Mouse (Mus musculus): ENCODE data around the gene Fbxw22. TPM values are rescaled to one million over a fixed set of nuclear protein-coding genes. Genes with fewer than 3 reads are reported as not detected.

Fbxw22 gene
- not detected in 2 replicates for polyA plus RNA-seq (2012; rRNA removed)

DNA sequence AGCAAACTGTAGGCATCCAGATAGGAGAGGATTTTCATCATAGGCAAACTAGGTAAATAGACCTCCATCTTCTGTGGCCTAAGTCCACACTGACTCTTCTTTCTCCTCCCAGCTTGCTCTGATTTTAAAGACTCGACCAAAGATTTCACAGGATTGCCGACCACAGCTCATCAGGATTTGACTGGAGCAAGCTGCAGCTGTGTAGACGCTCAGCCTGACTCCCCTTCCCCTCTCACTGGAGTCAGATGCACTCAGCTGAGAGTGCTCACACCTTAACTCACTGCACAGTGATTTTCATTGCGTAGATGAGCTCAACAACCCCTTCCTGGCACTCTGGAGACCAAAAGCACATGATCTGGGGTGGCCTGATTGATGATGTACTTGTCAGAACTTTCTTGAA, at the start of gene Fbxw22:
TSS of gene Fbxw22 (minus strand) at position 101 of the 400 bp plus-strand sequence.

DNA sequence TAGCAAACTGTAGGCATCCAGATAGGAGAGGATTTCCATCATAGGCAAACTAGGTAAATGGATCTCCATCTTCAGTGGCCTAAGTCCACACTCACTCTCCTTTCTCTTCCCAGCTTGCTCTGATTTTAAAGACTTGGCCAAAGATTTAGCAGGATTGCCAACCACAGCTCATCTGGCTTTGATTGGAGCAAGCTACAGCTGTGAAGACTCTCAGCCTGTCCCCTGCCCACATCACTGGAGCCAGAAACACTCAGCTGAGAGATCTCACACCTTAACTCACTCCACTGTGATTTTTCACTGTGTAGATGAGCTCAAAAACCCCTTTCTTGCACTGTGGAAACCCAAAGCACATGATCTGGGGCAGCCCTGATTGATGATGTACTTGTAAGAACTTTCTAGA, 44.9 kb upstream of the Fbxw22 start, which contains the start of gene Fbxw16:
TSS of gene Fbxw16 (minus strand) at position 101 of the 400 bp plus-strand sequence.

DNA sequence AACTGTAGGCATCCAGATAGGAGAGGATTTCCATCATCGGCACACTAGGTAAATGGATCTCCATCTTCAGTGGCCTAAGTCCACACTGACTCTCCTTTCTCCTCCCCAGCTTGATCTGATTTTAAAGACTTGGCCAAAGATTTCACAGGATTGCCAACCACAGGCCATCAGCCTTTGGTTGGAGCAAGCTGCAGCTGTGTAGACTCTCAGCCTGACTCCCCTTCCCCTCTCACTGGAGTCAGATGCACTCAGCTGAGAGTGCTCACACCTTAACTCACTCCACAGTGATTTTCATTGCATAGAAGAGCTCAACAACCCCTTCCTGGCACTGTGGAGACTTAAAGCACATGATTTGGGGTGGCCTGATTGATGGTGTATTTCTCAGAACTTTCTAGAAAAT, 64.5 kb downstream of the Fbxw22 start, which contains the start of gene Fbxw28:
TSS of gene Fbxw28 (minus strand) at position 101 of the 400 bp plus-strand sequence.

Other genes starting within 250 kb of the Fbxw22 start
- gene Fbxw21, start 242.3 kb downstream of the Fbxw22 start, polyA plus RNA-seq (2012; rRNA removed) = not detected in 2 replicates
- not detected in 2 replicates for gene Fbxw13, start 208.3 kb downstream of the Fbxw22 start, polyA plus RNA-seq (2012; rRNA removed)
- not detected in 2 replicates for gene Fbxw20, start 169.5 kb downstream of the Fbxw22 start, polyA plus RNA-seq (2012; rRNA removed)
- gene Fbxw14, start 116.6 kb downstream of the Fbxw22 start, polyA plus RNA-seq (2012; rRNA removed) = not detected in 2 replicates
- not detected in 2 replicates for gene Fbxw28, start 64.6 kb downstream of the Fbxw22 start, polyA plus RNA-seq (2012; rRNA removed)
- gene Fbxw16, start 44.8 kb upstream of the Fbxw22 start, polyA plus RNA-seq (2012; rRNA removed) = not detected in 2 replicates
- gene Fbxw19, start 91.6 kb upstream of the Fbxw22 start, polyA plus RNA-seq (2012; rRNA removed) = not detected in 2 replicates
- 0.09 and 0.20 TPM in 2 replicates for gene Fbxw15, start 164.0 kb upstream of the Fbxw22 start, polyA plus RNA-seq (2012; rRNA removed)
- gene Fbxw24, start 221.8 kb upstream of the Fbxw22 start, polyA plus RNA-seq (2012; rRNA removed) = 0.06 TPM in 1 of 2 replicates, not detected in the other

Data from central nervous system, embryonic 11.5 days (tissue).